Mouse (Mus musculus) heart, embryonic 11.5 days (tissue): ENCODE measurements at regions not wholly inside any gene's neighbourhood (a gene's known extent, or its start where the extent isn't known, plus 50 kb on each side); places are given as distances from the start of the nearest gene placed in this dataset.

Experiments
- ATAC-seq: fragments of 200-750 bp; cut with Nextera tagmentation; replicated peaks from 2 replicates; pipeline ENCODE4 v1.8.0; 2017; ENCODE audit warnings: moderate library complexity; ENCODE audit not compliant: insufficient number of reproducible peaks, low FRiP score, low TSS enrichment
- H3K27ac ChIP-seq: fragments of 300-500 bp; sonication (generic); 2 replicates; pipeline ENCODE4 v1.5.1; 2014; ENCODE audit warnings: mild to moderate bottlenecking, low read depth, low read length
- H3K27me3 ChIP-seq: fragments of 300-500 bp; sonication (generic); 2 replicates; pipeline ENCODE4 v1.6.1; 2014; ENCODE audit warnings: mild to moderate bottlenecking, low read length, mixed read lengths; ENCODE audit not compliant: control insufficient read depth, insufficient read depth
- H3K36me3 ChIP-seq: fragments of 300-500 bp; sonication (generic); 2 replicates; pipeline ENCODE4 v1.6.1; 2014; ENCODE audit warnings: mild to moderate bottlenecking, low read length, moderate library complexity, mixed read lengths; ENCODE audit not compliant: control insufficient read depth, insufficient read depth
- H3K4me1 ChIP-seq: fragments of 300-500 bp; sonication (generic); 2 replicates; pipeline ENCODE4 v1.6.1; 2014; ENCODE audit warnings: low read length; ENCODE audit not compliant: control insufficient read depth, insufficient read depth
- H3K4me2 ChIP-seq: fragments of 300-500 bp; sonication (generic); 2 replicates; pipeline ENCODE4 v1.6.1; 2014; ENCODE audit warnings: mild to moderate bottlenecking, moderate library complexity
- H3K4me3 ChIP-seq: fragments of 300-500 bp; sonication (generic); 2 replicates; pipeline ENCODE4 v1.5.1; 2014; ENCODE audit warnings: low read depth, low read length
- H3K9ac ChIP-seq: fragments of 300-500 bp; sonication (generic); 2 replicates; pipeline ENCODE4 v1.6.1; 2014; ENCODE audit warnings: mild to moderate bottlenecking, low read depth, low read length, moderate library complexity
- H3K9me3 ChIP-seq: fragments of 300-500 bp; sonication (generic); replicated peaks from 2 replicates; pipeline ENCODE4 v1.6.1; 2016; ENCODE audit warnings: low read length; ENCODE audit not compliant: control insufficient read depth
- WGBS: fragments of 180-500 bp; shearing (Covaris S2); extraction: QIAGEN DNeasy Blood & Tissue Kit; methylation state at CpG from one replicate; pipeline ENCODE4 v1.1.7; 2014; ENCODE audit not compliant: insufficient replicate concordance; 5-methylcytosine and 5-hydroxymethylcytosine counted together

GRCm38 (mm10) chr6:88964071-88964470 is 62.0 kb downstream of the Tpra1 start:
- H3K9ac ChIP-seq = no peak overlapping the region
- peaks cover 19% of the 10 kb centered on the region for H3K4me1 ChIP-seq
- H3K27ac ChIP-seq = no peak overlapping the region
- H3K4me2 ChIP-seq = no peak overlapping the region
- H3K27me3 ChIP-seq = no peaks in the 10 kb centered on the region
- no peak for ATAC-seq
- no peaks in the 10 kb centered on the region for H3K36me3 ChIP-seq
- 66% methylated on average over 7 of the region's 7 CpGs for WGBS
- H3K9me3 ChIP-seq = no peaks in the 10 kb centered on the region
- H3K4me3 ChIP-seq = no peak overlapping the region

- Histone ChIP-seq H3K4me2 (no peak overlapping the region), H3K27ac (no peak overlapping the region), H3K9ac (no peak overlapping the region), H3K4me1 (peaks cover 17% of the 10 kb centered on the region), H3K9me3 (no peaks in the 10 kb centered on the region), H3K4me3 (no peak overlapping the region), H3K27me3 (no peaks in the 10 kb centered on the region), H3K36me3 (no peaks in the 10 kb centered on the region)
- no peak for ATAC-seq
- 71% methylated on average over 6 of the region's 6 CpGs for WGBS
Observed at GRCm38 (mm10) chr6:88964911-88965310, 62.9 kb downstream of the Tpra1 start.

- Histone ChIP-seq H3K4me3 (no peak overlapping the region), H3K4me1 (peaks cover 11% of the 10 kb centered on the region), H3K27ac (no peak overlapping the region), H3K27me3 (no peaks in the 10 kb centered on the region), H3K4me2 (no peak overlapping the region), H3K9me3 (no peaks in the 10 kb centered on the region), H3K9ac (no peak overlapping the region), H3K36me3 (no peaks in the 10 kb centered on the region)
- ATAC-seq = no peak
- 60% methylated on average over 19 of the region's 19 CpGs for WGBS
Observed at GRCm38 (mm10) chr6:88965361-88966226, 63.5 kb downstream of the Tpra1 start.

- no peaks in the 10 kb centered on the region for H3K27me3 ChIP-seq
Observed at GRCm38 (mm10) chr6:88966501-88966900, 64.5 kb downstream of the Tpra1 start.

GRCm38 (mm10) chr6:88968842-88969241 is 66.8 kb downstream of the Tpra1 start:
- peaks cover 4% of the 10 kb centered on the region; the same call in 1 of the 2 replicates for H3K4me1 ChIP-seq
- H3K27ac ChIP-seq = no peak overlapping the region
- no peak overlapping the region for H3K4me2 ChIP-seq
- no peaks in the 10 kb centered on the region for H3K9me3 ChIP-seq
- H3K9ac ChIP-seq = no peak overlapping the region
- no peaks in the 10 kb centered on the region for H3K27me3 ChIP-seq
- no peaks in the 10 kb centered on the region for H3K36me3 ChIP-seq
- 59% methylated on average over 4 of the region's 4 CpGs for whole genome bisulfite sequencing
- ATAC-seq = no peak
- no peak overlapping the region for H3K4me3 ChIP-seq

More at GRCm38 (mm10) chr6:88966501-88966900, 64.5 kb downstream of the Tpra1 start:
- no peak for ATAC-seq
- 63% methylated on average over 4 of the region's 4 CpGs for WGBS
- peaks cover 2% of the 10 kb centered on the region; the same call in 1 of the 2 replicates for H3K4me1 ChIP-seq
- H3K4me3 ChIP-seq = no peak overlapping the region
- no peaks in the 10 kb centered on the region for H3K9me3 ChIP-seq
- no peak overlapping the region for H3K9ac ChIP-seq
- H3K4me2 ChIP-seq = no peak overlapping the region
- H3K27ac ChIP-seq = no peak overlapping the region
- no peaks in the 10 kb centered on the region for H3K36me3 ChIP-seq

GRCm38 (mm10) chr6:88971729-88972128 is 69.7 kb downstream of the Tpra1 start:
- 26% methylated on average over 9 of the region's 9 CpGs for WGBS
- Histone ChIP-seq H3K36me3 (no peaks in the 10 kb centered on the region), H3K9ac (no peak overlapping the region), H3K27me3 (peaks cover 10% of the 10 kb centered on the region; the same call in 1 of the 2 replicates), H3K27ac (no peak overlapping the region), H3K4me1 (peaks cover 7% of the 10 kb centered on the region), H3K9me3 (no peaks in the 10 kb centered on the region), H3K4me3 (no peak overlapping the region), H3K4me2 (no peak overlapping the region)
- ATAC-seq = no peak

GRCm38 (mm10) chr6:88974457-88974856 is 72.4 kb downstream of the Tpra1 start:
- Histone ChIP-seq H3K4me2 (no peak overlapping the region), H3K36me3 (no peaks in the 10 kb centered on the region), H3K4me3 (no peak overlapping the region), H3K27ac (no peak overlapping the region), H3K9me3 (no peaks in the 10 kb centered on the region), H3K27me3 (peaks cover 10% of the 10 kb centered on the region; the same call in 1 of the 2 replicates), H3K4me1 (peaks cover 7% of the 10 kb centered on the region), H3K9ac (no peak overlapping the region)
- no peak for ATAC-seq
- 63% methylated on average over 7 of the region's 7 CpGs for WGBS

- H3K4me1 ChIP-seq = peaks cover 7% of the 10 kb centered on the region
- peaks cover 10% of the 10 kb centered on the region; the same call in 1 of the 2 replicates for H3K27me3 ChIP-seq
- H3K27ac ChIP-seq = no peak overlapping the region
- WGBS = 8% methylated on average over 13 of the region's 13 CpGs
- no peaks in the 10 kb centered on the region for H3K36me3 ChIP-seq
- H3K4me3 ChIP-seq = no peak overlapping the region
- peak overlapping the region; percentile 29; the same call in 1 of the 2 replicates for H3K4me2 ChIP-seq
- H3K9me3 ChIP-seq = no peaks in the 10 kb centered on the region
- H3K9ac ChIP-seq = no peak overlapping the region
- no peak for ATAC-seq
Observed at GRCm38 (mm10) chr6:88976581-88976980, 74.5 kb downstream of the Tpra1 start.
